Mouse (Mus musculus) gastrocnemius, adult 18-20 months (tissue): ENCODE data around the gene Stap2. TPM values are rescaled to one million over a fixed set of nuclear protein-coding genes. Genes with fewer than 3 reads are reported as not detected.

Experiments
- DNase-seq: peaks from one replicate; pipeline ENCODE4 v3.0.0; 2021; ENCODE audit warnings: low spot score
- total RNA-seq, 2 experiments: library from RNA; stranded (reverse); gene quantifications; 2 replicates each; pipeline ENCODE4 v1.2.3; 2021

Stap2 gene
- total RNA-seq, 2 experiments from 2014 or later, result 1.9 to 3.2 TPM

- DNase-seq, result no peak
Measured at GRCm38 (mm10) chr17:56007444-56008355, 2.3 kb upstream of the Stap2 start.

GRCm38 (mm10) chr17:56006956-56007355 lies 1.6 kb upstream of the Stap2 start:
- no peak for DNase-seq

- no peak for DNase-seq
Measured at GRCm38 (mm10) chr17:56003000-56003399, 2.4 kb downstream of the Stap2 start.

GRCm38 (mm10) chr17:55999794-56000499 lies 5.4 kb downstream of the Stap2 start:
- DNase-seq, result no peak

GRCm38 (mm10) chr17:55996007-55996406 lies 9.4 kb downstream of the Stap2 start:
- peak; percentile 52 for DNase-seq

- DNase-seq, result no peak
Measured at GRCm38 (mm10) chr17:55990278-55990898, 15.0 kb downstream of the Stap2 start.

GRCm38 (mm10) chr17:55986030-55986961 lies 19.1 kb downstream of the Stap2 start, which contains the start of gene Fsd1:
Fsd1 (plus strand) TSS chr17:55986509.
- no peak for DNase-seq

- DNase-seq, result no peak
Measured at GRCm38 (mm10) chr17:55977301-55977700, 28.1 kb downstream of the Stap2 start.

GRCm38 (mm10) chr17:55976255-55976862 lies 29.0 kb downstream of the Stap2 start:
- peak; percentile 79 for DNase-seq

GRCm38 (mm10) chr17:55971453-55971852 lies 33.9 kb downstream of the Stap2 start:
- no peak for DNase-seq

- DNase-seq, result no peak
Measured at GRCm38 (mm10) chr17:55969966-55970891, 35.2 kb downstream of the Stap2 start, which contains the start of gene Shd. Shd (plus strand) TSS chr17:55970467.

- DNase-seq, result no peak
Measured at GRCm38 (mm10) chr17:55969560-55969959, 35.8 kb downstream of the Stap2 start.

- no peak for DNase-seq
Measured at GRCm38 (mm10) chr17:55968210-55968609, 37.2 kb downstream of the Stap2 start.

- no peak for DNase-seq
Measured at GRCm38 (mm10) chr17:55967186-55967585, 38.2 kb downstream of the Stap2 start.

GRCm38 (mm10) chr17:55964996-55965395 lies 40.4 kb downstream of the Stap2 start:
- no peak for DNase-seq

- DNase-seq, result no peak
Measured at GRCm38 (mm10) chr17:55964496-55964895, 40.9 kb downstream of the Stap2 start.

GRCm38 (mm10) chr17:55963171-55963570 lies 42.2 kb downstream of the Stap2 start:
- DNase-seq, result no peak

- no peak for DNase-seq
Measured at GRCm38 (mm10) chr17:55961631-55962030, 43.8 kb downstream of the Stap2 start.

- DNase-seq, result no peak
Measured at GRCm38 (mm10) chr17:55960791-55961190, 44.6 kb downstream of the Stap2 start.
